Mouse (Mus musculus) bone marrow, adult 2 months (tissue): ENCODE measurements around the gene Ccdc33.

ENCODE experiments used
- CTCF ChIP-seq: fragments of 200-500 bp; IDR thresholded peaks from 2 replicates; pipeline ENCODE4 v1.5.1; 2011; ENCODE audit warnings: low read length, control low read depth; ENCODE audit not compliant: control insufficient read depth, insufficient read depth
- POLR2A ChIP-seq: fragments of 200-500 bp; IDR thresholded peaks from 2 replicates; pipeline ENCODE4 v1.6.1; 2011; ENCODE audit warnings: low read depth, mild to moderate bottlenecking, control low read depth, low read length, borderline replicate concordance; ENCODE audit not compliant: control insufficient read depth

DNA sequence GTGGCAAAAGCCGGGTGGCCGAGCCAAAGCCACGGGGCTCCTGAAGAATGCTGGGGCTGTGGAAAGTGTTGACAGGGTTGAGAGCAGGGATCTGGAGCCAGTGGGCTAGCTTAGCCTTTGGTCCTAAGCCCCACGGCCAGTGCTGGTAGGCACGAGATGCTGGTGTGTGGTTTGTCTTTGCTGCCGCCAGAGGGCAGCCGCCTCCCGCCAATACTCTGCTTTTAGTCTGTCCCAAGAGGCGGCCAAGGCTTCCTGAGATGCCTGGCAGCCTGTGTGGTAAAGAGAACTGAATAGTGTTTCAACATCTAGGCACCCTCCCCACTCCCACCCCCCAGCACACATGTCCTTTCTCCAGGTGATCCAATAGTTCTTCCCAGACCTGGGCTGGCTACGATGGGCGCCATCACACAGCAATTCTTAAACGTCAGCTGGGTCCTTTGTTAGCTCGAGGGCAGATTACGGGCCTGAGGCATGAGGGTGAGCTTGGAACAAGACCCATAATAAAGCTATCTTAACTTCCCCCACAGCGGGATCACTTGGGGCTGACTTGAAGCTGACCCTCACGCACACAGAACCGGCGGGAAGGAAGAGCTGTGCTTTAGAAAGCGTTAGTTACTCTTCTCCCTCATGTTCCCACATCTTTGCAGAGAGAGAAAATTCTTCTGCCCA is 80.0 kb downstream of the Ccdc33 start:
- peak; percentile 86 for TF ChIP-seq CTCF
- no peak for TF ChIP-seq POLR2A
